Mouse (Mus musculus) erythroblast, embryonic 14.5 days (primary cell): ENCODE results near the gene Rora.

Experiments
- GATA1 ChIP-seq: IDR thresholded peaks from 2 replicates; pipeline ENCODE4 v1.6.1; 2012; ENCODE audit warnings: low read length, inconsistent platforms, mixed read lengths
- TAL1 ChIP-seq: IDR thresholded peaks from 3 replicates; pipeline ENCODE4 v1.6.1; 2012; ENCODE audit warnings: low read length, inconsistent platforms, mixed read lengths

- TF ChIP-seq GATA1 (no peak), TAL1 (no peak)
Observed at GRCm38 (mm10) chr9:69294856-69295255, 641.3 kb downstream of the Rora start.
